Mouse (Mus musculus) lung, embryonic 16.5 days (tissue): ENCODE data around the gene Padi1. TPM values are rescaled to one million over a fixed set of nuclear protein-coding genes. Genes with fewer than 3 reads are reported as not detected.

Source experiments
- ATAC-seq: fragments of 200-750 bp; cut with Nextera tagmentation; 2 replicates; pipeline ENCODE4 v1.8.0; 2017; ENCODE audit warnings: low read depth, mild to moderate bottlenecking, moderate library complexity
- H3K27ac ChIP-seq: fragments of 300-500 bp; sonication (generic); 2 replicates; pipeline ENCODE4 v1.5.1; 2014; ENCODE audit warnings: mild to moderate bottlenecking, control low read depth, low read length
- H3K27me3 ChIP-seq: fragments of 300-500 bp; sonication (generic); 2 replicates; pipeline ENCODE4 v1.6.1; 2014; ENCODE audit warnings: low read depth, low read length, mixed read lengths; ENCODE audit not compliant: control insufficient read depth, insufficient read depth
- H3K36me3 ChIP-seq: fragments of 300-500 bp; sonication (generic); 2 replicates; pipeline ENCODE4 v1.6.1; 2014; ENCODE audit warnings: low read length; ENCODE audit not compliant: control insufficient read depth, insufficient read depth
- H3K4me1 ChIP-seq: fragments of 300-500 bp; sonication (generic); replicated peaks from 2 replicates; pipeline ENCODE4 v1.6.1; 2014; ENCODE audit warnings: low read length, mixed read lengths; ENCODE audit not compliant: control insufficient read depth, insufficient read depth
- H3K4me2 ChIP-seq: fragments of 300-500 bp; sonication (generic); 2 replicates; pipeline ENCODE4 v1.6.1; 2014; ENCODE audit warnings: low read depth, low read length, control low read depth
- H3K4me3 ChIP-seq: fragments of 300-500 bp; sonication (generic); 2 replicates; pipeline ENCODE4 v1.5.1; 2014; ENCODE audit warnings: mild to moderate bottlenecking, low read length, control low read depth
- H3K9ac ChIP-seq: fragments of 300-500 bp; sonication (generic); 2 replicates; pipeline ENCODE4 v1.6.1; 2014; ENCODE audit warnings: low read length, control low read depth
- H3K9me3 ChIP-seq: fragments of 300-500 bp; sonication (generic); 2 replicates; pipeline ENCODE4 v1.6.1; 2016; ENCODE audit warnings: low read length; ENCODE audit not compliant: control insufficient read depth
- WGBS: fragments of 180-500 bp; shearing (Covaris S2); extraction: QIAGEN DNeasy Blood & Tissue Kit; methylation state at CpG from one replicate; pipeline ENCODE4 v1.1.7; 2014; 5-methylcytosine and 5-hydroxymethylcytosine counted together
- polyA plus RNA-seq: library from polyadenylated mRNA; unstranded; fragments of >200 nt; fragmentation: Nextera tagmentation; extraction: Ambion mirVana; gene quantifications from 2 replicates; pipeline ENCODE4 v1.2.1, GENCODE M21; 2015

Gene Padi1
- polyA plus RNA-seq, 1 experiment from 2014 or later: 0.21 TPM

- Histone ChIP-seq H3K27ac (no peak overlapping the region), H3K4me3 (no peak overlapping the region), H3K36me3 (no peaks in the 10 kb centered on the region), H3K9me3 (peaks cover 5% of the 10 kb centered on the region; the same call in 1 of the 2 replicates), H3K4me1 (peaks cover 5% of the 10 kb centered on the region; the same call in 1 of the 2 replicates), H3K27me3 (no peaks in the 10 kb centered on the region), H3K4me2 (no peak overlapping the region), H3K9ac (no peak overlapping the region)
- ATAC-seq: no peak
- 82% methylated on average over 3 of the region's 3 CpGs for WGBS
These were observed 25.8 kb upstream of the Padi1 start for GRCm38 (mm10) chr4:140871376-140871775.

- H3K9ac ChIP-seq: no peak overlapping the region
- H3K27me3 ChIP-seq: no peaks in the 10 kb centered on the region
- H3K36me3 ChIP-seq: no peaks in the 10 kb centered on the region
- no peak overlapping the region for H3K4me3 ChIP-seq
- H3K4me2 ChIP-seq: no peak overlapping the region
- peaks cover 5% of the 10 kb centered on the region; the same call in 1 of the 2 replicates for H3K9me3 ChIP-seq
- WGBS: 77% methylated on average over 7 of the region's 7 CpGs
- no peak overlapping the region for H3K27ac ChIP-seq
- no peak for ATAC-seq
- H3K4me1 ChIP-seq: peaks cover 5% of the 10 kb centered on the region; the same call in 1 of the 2 replicates
These were observed 25.3 kb upstream of the Padi1 start for GRCm38 (mm10) chr4:140870876-140871275.

- 82% methylated on average over 8 of the region's 8 CpGs for WGBS
- Histone ChIP-seq H3K4me2 (no peak overlapping the region), H3K9ac (no peak overlapping the region), H3K4me1 (peaks cover 5% of the 10 kb centered on the region; the same call in 1 of the 2 replicates), H3K27me3 (no peaks in the 10 kb centered on the region), H3K4me3 (no peak overlapping the region), H3K9me3 (peaks cover 5% of the 10 kb centered on the region; the same call in 1 of the 2 replicates), H3K36me3 (no peaks in the 10 kb centered on the region), H3K27ac (no peak overlapping the region)
- ATAC-seq: no peak
These were observed 24.4 kb upstream of the Padi1 start for GRCm38 (mm10) chr4:140869945-140870344.

- WGBS: 2% methylated on average over 14 of the region's 14 CpGs
- Histone ChIP-seq H3K27ac (peak overlapping the region; percentile 74), H3K9ac (peak overlapping the region; percentile 32; the same call in 1 of the 2 replicates), H3K36me3 (no peaks in the 10 kb centered on the region), H3K4me1 (peaks cover 5% of the 10 kb centered on the region; the same call in 1 of the 2 replicates), H3K9me3 (peaks cover 5% of the 10 kb centered on the region; the same call in 1 of the 2 replicates), H3K4me2 (peak overlapping the region; percentile 41), H3K27me3 (no peaks in the 10 kb centered on the region), H3K4me3 (no peak overlapping the region)
- ATAC-seq: peak; percentile 76; the same call in 1 of the 2 replicates
These were observed 23.1 kb upstream of the Padi1 start for GRCm38 (mm10) chr4:140868484-140869190.

- Histone ChIP-seq H3K4me3 (no peak overlapping the region), H3K4me2 (no peak overlapping the region), H3K9ac (no peak overlapping the region), H3K27ac (no peak overlapping the region), H3K27me3 (no peaks in the 10 kb centered on the region), H3K4me1 (no peaks in the 10 kb centered on the region), H3K36me3 (no peaks in the 10 kb centered on the region), H3K9me3 (no peaks in the 10 kb centered on the region)
- no peak for ATAC-seq
- WGBS: 76% methylated on average over 11 of the region's 11 CpGs
These were observed 16.6 kb upstream of the Padi1 start for GRCm38 (mm10) chr4:140862036-140862650.

DNA sequence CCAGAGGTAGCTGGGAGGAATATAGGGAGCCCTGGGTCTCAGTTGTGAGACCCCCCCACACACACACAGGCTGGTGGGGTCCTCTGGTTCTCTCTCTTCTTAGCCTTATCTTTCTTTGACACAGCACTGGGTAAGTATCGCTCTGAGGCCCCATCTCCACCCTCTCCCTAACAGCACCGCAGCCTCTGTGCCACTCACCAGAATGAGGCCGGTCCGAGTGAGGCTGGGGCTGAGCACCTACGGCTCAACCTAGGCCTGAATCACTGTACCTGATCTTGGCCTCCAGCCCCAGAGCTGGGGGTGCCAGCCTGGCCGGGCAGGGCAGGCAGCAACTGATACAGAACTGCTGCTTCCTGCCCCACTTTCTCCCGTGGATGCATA, 15.2 kb upstream of the Padi1 start:
- WGBS: 68% methylated on average over 7 of the region's 7 CpGs

DNA sequence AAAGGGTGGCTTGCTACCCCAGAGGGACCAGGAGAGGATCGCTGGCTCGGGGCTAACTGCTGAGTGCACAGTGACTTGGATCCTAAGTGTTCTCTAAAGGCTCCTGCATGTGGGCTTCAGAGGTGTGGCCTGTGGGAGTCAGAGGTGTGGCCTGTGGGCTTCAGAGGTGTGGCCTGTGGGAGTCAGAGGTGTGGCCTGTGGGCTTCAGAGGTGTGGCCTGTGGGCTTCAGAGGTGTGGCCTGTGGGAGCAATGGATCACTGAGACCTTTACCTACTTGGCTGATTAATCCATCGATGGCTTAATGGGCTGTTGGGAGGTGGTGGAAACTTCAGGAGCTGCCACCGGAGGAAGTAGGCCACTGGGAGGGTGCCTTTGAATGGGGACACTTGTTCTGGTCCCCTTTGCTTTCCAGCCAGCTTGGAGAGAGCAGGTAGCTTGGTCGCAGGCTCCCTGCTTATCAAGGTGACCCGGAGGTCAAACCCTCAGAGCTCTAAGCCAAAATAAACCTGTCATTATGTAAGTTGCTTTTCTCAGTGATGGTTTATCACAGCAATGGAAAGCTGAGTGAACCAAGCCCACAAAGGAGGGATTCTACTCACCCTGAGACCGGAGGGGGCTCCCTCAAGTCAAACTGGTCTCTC, 14.7 kb upstream of the Padi1 start:
- ATAC-seq: peak; percentile 13; the same call in 1 of the 2 replicates
- no peaks in the 10 kb centered on the region for H3K9me3 ChIP-seq
- no peaks in the 10 kb centered on the region for H3K4me1 ChIP-seq
- H3K4me2 ChIP-seq: no peak overlapping the region
- no peaks in the 10 kb centered on the region for H3K27me3 ChIP-seq
- H3K36me3 ChIP-seq: no peaks in the 10 kb centered on the region
- no peak overlapping the region for H3K4me3 ChIP-seq
- H3K9ac ChIP-seq: no peak overlapping the region
- H3K27ac ChIP-seq: no peak overlapping the region
- WGBS: 29% methylated on average over 7 of the region's 7 CpGs

More for the DNA sequence above, 15.2 kb upstream of the Padi1 start:
- no peaks in the 10 kb centered on the region for H3K9me3 ChIP-seq
- H3K9ac ChIP-seq: no peak overlapping the region
- no peak overlapping the region for H3K27ac ChIP-seq
- ATAC-seq: no peak
- H3K4me1 ChIP-seq: no peaks in the 10 kb centered on the region
- no peak overlapping the region for H3K4me2 ChIP-seq
- H3K4me3 ChIP-seq: no peak overlapping the region
- no peaks in the 10 kb centered on the region for H3K36me3 ChIP-seq
- no peaks in the 10 kb centered on the region for H3K27me3 ChIP-seq

- no peak for ATAC-seq
- H3K9ac ChIP-seq: no peak overlapping the region
- H3K4me2 ChIP-seq: no peak overlapping the region
- 79% methylated on average over 11 of the region's 11 CpGs for WGBS
- no peaks in the 10 kb centered on the region for H3K36me3 ChIP-seq
- no peaks in the 10 kb centered on the region for H3K27me3 ChIP-seq
- H3K27ac ChIP-seq: no peak overlapping the region
- no peaks in the 10 kb centered on the region for H3K9me3 ChIP-seq
- no peaks in the 10 kb centered on the region for H3K4me1 ChIP-seq
- no peak overlapping the region for H3K4me3 ChIP-seq
These were observed 13.7 kb upstream of the Padi1 start for GRCm38 (mm10) chr4:140859291-140859690.

DNA sequence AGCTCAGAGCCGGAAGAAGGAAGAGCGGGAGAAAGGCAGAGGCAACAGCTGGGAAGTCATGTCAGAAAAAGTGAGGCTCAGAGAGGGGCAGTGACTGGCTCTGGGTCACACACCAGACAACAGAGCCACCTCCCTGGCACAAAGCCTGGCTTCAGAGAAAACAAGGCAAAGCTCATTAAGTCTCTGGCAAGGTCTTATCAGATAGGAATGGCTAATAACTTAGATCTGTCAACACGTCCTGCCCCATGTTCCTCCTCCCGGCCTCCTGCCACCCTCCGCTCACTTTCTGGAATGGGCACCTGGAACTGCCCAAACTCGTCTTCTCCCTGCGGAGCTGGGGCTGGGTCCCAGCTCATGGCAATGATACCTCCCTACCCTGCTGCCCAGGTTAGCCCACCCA, 12.2 kb upstream of the Padi1 start:
- no peaks in the 10 kb centered on the region for H3K4me1 ChIP-seq
- ATAC-seq: no peak
- no peaks in the 10 kb centered on the region for H3K9me3 ChIP-seq
- H3K9ac ChIP-seq: no peak overlapping the region
- H3K27me3 ChIP-seq: no peaks in the 10 kb centered on the region
- no peaks in the 10 kb centered on the region for H3K36me3 ChIP-seq
- 46% methylated on average over 7 of the region's 7 CpGs for WGBS
- no peak overlapping the region for H3K27ac ChIP-seq
- no peak overlapping the region for H3K4me2 ChIP-seq
- H3K4me3 ChIP-seq: no peak overlapping the region
